Mouse (Mus musculus): ENCODE measurements around the gene Slc38a6. TPM values are rescaled to one million over a fixed set of nuclear protein-coding genes. Genes with fewer than 3 reads are reported as not detected.

Slc38a6 gene
- total and polyA plus RNA-seq, 2 experiments: 8.6 to 11.2 TPM

- no peak for TF ChIP-seq POLR2A (IDR thresholded peaks at IDR 0.05; ENCODE audit: extremely low read depth, insufficient read depth, low read length)
- peak; percentile 57 for TF ChIP-seq CTCF (IDR thresholded peaks at IDR 0.05; ENCODE audit: low read depth, low read length)
- no peak overlapping the region for H3K9ac ChIP-seq (ENCODE audit: low read depth, low read length)
- H3K27me3 ChIP-seq (ENCODE audit: control insufficient read depth, insufficient read depth, low read length): no peaks in the 10 kb centered on the region
- H3K27ac ChIP-seq (replicated peaks; ENCODE audit: insufficient read depth, low read depth, low read length): no peak overlapping the region
- no peaks in the 10 kb centered on the region for H3K79me2 ChIP-seq (ENCODE audit: control insufficient read depth, insufficient read depth, low read length)
- no peaks in the 10 kb centered on the region for H3K4me1 ChIP-seq (ENCODE audit: control insufficient read depth, insufficient read depth, low read length)
- H3K4me3 ChIP-seq (ENCODE audit: insufficient read depth, low read depth, low read length): no peak overlapping the region
- DNase-seq (ENCODE audit: extremely low read depth, low read depth, low spot score): no peak
- H3K36me3 ChIP-seq (ENCODE audit: control insufficient read depth, insufficient read depth, low read length): peaks cover 5% of the 10 kb centered on the region; the same call in 1 of the 2 replicates
- WGBS: 100% methylated on average over 1 of the region's 1 CpGs
Measured at GRCm38 (mm10) chr12:73324742-73325141, 38.2 kb downstream of the Slc38a6 start.

GRCm38 (mm10) chr12:73325181-73325580, 38.6 kb downstream of the Slc38a6 start:
- WGBS: 59% methylated on average over 2 of the region's 2 CpGs
- TF ChIP-seq POLR2A (IDR thresholded peaks at IDR 0.05; ENCODE audit: extremely low read depth, insufficient read depth, low read length) (no peak), CTCF (IDR thresholded peaks at IDR 0.05; ENCODE audit: low read depth, low read length) (no peak)
- H3K36me3 ChIP-seq (ENCODE audit: control insufficient read depth, insufficient read depth, low read length): peaks cover 3% of the 10 kb centered on the region; the same call in 1 of the 2 replicates
- H3K27me3 ChIP-seq (ENCODE audit: control insufficient read depth, insufficient read depth, low read length): no peaks in the 10 kb centered on the region
- no peak overlapping the region for H3K9ac ChIP-seq (ENCODE audit: low read depth, low read length)
- no peak overlapping the region for H3K4me3 ChIP-seq (ENCODE audit: insufficient read depth, low read depth, low read length)
- no peaks in the 10 kb centered on the region for H3K79me2 ChIP-seq (ENCODE audit: control insufficient read depth, insufficient read depth, low read length)
- H3K4me1 ChIP-seq (ENCODE audit: control insufficient read depth, insufficient read depth, low read length): no peaks in the 10 kb centered on the region
- DNase-seq (ENCODE audit: extremely low read depth, low read depth, low spot score): no peak
- H3K27ac ChIP-seq (replicated peaks; ENCODE audit: insufficient read depth, low read depth, low read length): no peak overlapping the region

- no peak for TF ChIP-seq CTCF (IDR thresholded peaks at IDR 0.05; ENCODE audit: low read depth, low read length)
- no peak for TF ChIP-seq POLR2A (IDR thresholded peaks at IDR 0.05; ENCODE audit: extremely low read depth, insufficient read depth, low read length)
- no peaks in the 10 kb centered on the region for H3K79me2 ChIP-seq (ENCODE audit: control insufficient read depth, insufficient read depth, low read length)
- DNase-seq (ENCODE audit: extremely low read depth, low read depth, low spot score): no peak
- H3K9ac ChIP-seq (ENCODE audit: low read depth, low read length): no peak overlapping the region
- no peaks in the 10 kb centered on the region for H3K4me1 ChIP-seq (ENCODE audit: control insufficient read depth, insufficient read depth, low read length)
- WGBS: 42% methylated on average over 4 of the region's 4 CpGs
- H3K27ac ChIP-seq (replicated peaks; ENCODE audit: insufficient read depth, low read depth, low read length): no peak overlapping the region
- H3K4me3 ChIP-seq (ENCODE audit: insufficient read depth, low read depth, low read length): no peak overlapping the region
- no peaks in the 10 kb centered on the region; the same call in 1 of the 2 replicates for H3K36me3 ChIP-seq (ENCODE audit: control insufficient read depth, insufficient read depth, low read length)
- H3K27me3 ChIP-seq (ENCODE audit: control insufficient read depth, insufficient read depth, low read length): no peaks in the 10 kb centered on the region
Measured at GRCm38 (mm10) chr12:73325617-73326016, 39.0 kb downstream of the Slc38a6 start.

GRCm38 (mm10) chr12:73327381-73327780, 40.8 kb downstream of the Slc38a6 start:
- 89% methylated on average over 3 of the region's 3 CpGs for WGBS
- Histone ChIP-seq H3K4me3 (ENCODE audit: insufficient read depth, low read depth, low read length) (no peak overlapping the region), H3K9ac (ENCODE audit: low read depth, low read length) (no peak overlapping the region), H3K79me2 (ENCODE audit: control insufficient read depth, insufficient read depth, low read length) (no peaks in the 10 kb centered on the region), H3K27me3 (ENCODE audit: control insufficient read depth, insufficient read depth, low read length) (no peaks in the 10 kb centered on the region), H3K4me1 (ENCODE audit: control insufficient read depth, insufficient read depth, low read length) (no peaks in the 10 kb centered on the region), H3K27ac (replicated peaks; ENCODE audit: insufficient read depth, low read depth, low read length) (no peak overlapping the region), H3K36me3 (ENCODE audit: control insufficient read depth, insufficient read depth, low read length) (peaks cover 3% of the 10 kb centered on the region)
- TF ChIP-seq POLR2A (IDR thresholded peaks at IDR 0.05; ENCODE audit: extremely low read depth, insufficient read depth, low read length): no peak
- TF ChIP-seq CTCF (IDR thresholded peaks at IDR 0.05; ENCODE audit: low read depth, low read length): no peak
- DNase-seq (ENCODE audit: extremely low read depth, low read depth, low spot score): no peak

GRCm38 (mm10) chr12:73328448-73329167, 42.0 kb downstream of the Slc38a6 start:
- no peak overlapping the region for H3K27ac ChIP-seq (replicated peaks; ENCODE audit: insufficient read depth, low read depth, low read length)
- H3K27me3 ChIP-seq (ENCODE audit: control insufficient read depth, insufficient read depth, low read length): no peaks in the 10 kb centered on the region
- 91% methylated on average over 4 of the region's 4 CpGs for WGBS
- H3K36me3 ChIP-seq (ENCODE audit: control insufficient read depth, insufficient read depth, low read length): peaks cover 3% of the 10 kb centered on the region
- H3K9ac ChIP-seq (ENCODE audit: low read depth, low read length): no peak overlapping the region
- H3K79me2 ChIP-seq (ENCODE audit: control insufficient read depth, insufficient read depth, low read length): no peaks in the 10 kb centered on the region
- no peaks in the 10 kb centered on the region for H3K4me1 ChIP-seq (ENCODE audit: control insufficient read depth, insufficient read depth, low read length)
- no peak for TF ChIP-seq CTCF (IDR thresholded peaks at IDR 0.05; ENCODE audit: low read depth, low read length)
- TF ChIP-seq POLR2A (IDR thresholded peaks at IDR 0.05; ENCODE audit: extremely low read depth, insufficient read depth, low read length): no peak
- no peak overlapping the region for H3K4me3 ChIP-seq (ENCODE audit: insufficient read depth, low read depth, low read length)
- no peak for DNase-seq (ENCODE audit: extremely low read depth, low read depth, low spot score)

GRCm38 (mm10) chr12:73330236-73330635, 43.7 kb downstream of the Slc38a6 start:
- no peaks in the 10 kb centered on the region for H3K4me1 ChIP-seq (ENCODE audit: control insufficient read depth, insufficient read depth, low read length)
- H3K27me3 ChIP-seq (ENCODE audit: control insufficient read depth, insufficient read depth, low read length): no peaks in the 10 kb centered on the region
- H3K27ac ChIP-seq (replicated peaks; ENCODE audit: insufficient read depth, low read depth, low read length): no peak overlapping the region
- H3K9ac ChIP-seq (ENCODE audit: low read depth, low read length): no peak overlapping the region
- no peaks in the 10 kb centered on the region for H3K79me2 ChIP-seq (ENCODE audit: control insufficient read depth, insufficient read depth, low read length)
- 91% methylated on average over 7 of the region's 7 CpGs for WGBS
- peaks cover 3% of the 10 kb centered on the region for H3K36me3 ChIP-seq (ENCODE audit: control insufficient read depth, insufficient read depth, low read length)
- no peak for TF ChIP-seq CTCF (IDR thresholded peaks at IDR 0.05; ENCODE audit: low read depth, low read length)
- no peak for DNase-seq (ENCODE audit: extremely low read depth, low read depth, low spot score)
- no peak overlapping the region for H3K4me3 ChIP-seq (ENCODE audit: insufficient read depth, low read depth, low read length)

Data from liver, adult 2 months (tissue).